Mouse (Mus musculus) forebrain, embryonic 16.5 days (tissue): ENCODE measurements at regions not wholly inside any gene's neighbourhood (a gene's known extent, or its start where the extent isn't known, plus 50 kb on each side); places are given as distances from the start of the nearest gene placed in this dataset.

Experiments used
- ATAC-seq: fragments of 200-750 bp; cut with Nextera tagmentation; 2 replicates; pipeline ENCODE4 v1.8.0; 2017; ENCODE audit warnings: mild to moderate bottlenecking, moderate library complexity
- H3K27ac ChIP-seq: fragments of 300-500 bp; sonication (generic); 2 replicates; pipeline ENCODE4 v1.5.1; 2014; ENCODE audit warnings: low read length, control low read depth
- H3K27me3 ChIP-seq: fragments of 300-500 bp; sonication (generic); replicated peaks from 2 replicates; pipeline ENCODE4 v1.6.1; 2014; ENCODE audit warnings: low read length; ENCODE audit not compliant: control insufficient read depth, insufficient read depth
- H3K36me3 ChIP-seq: fragments of 300-500 bp; sonication (generic); 2 replicates; pipeline ENCODE4 v1.6.1; 2014; ENCODE audit not compliant: control insufficient read depth, insufficient read depth
- H3K4me1 ChIP-seq: fragments of 300-500 bp; sonication (generic); replicated peaks from 2 replicates; pipeline ENCODE4 v1.6.1; 2014; ENCODE audit warnings: low read length; ENCODE audit not compliant: control insufficient read depth, insufficient read depth
- H3K4me2 ChIP-seq: fragments of 300-500 bp; sonication (generic); 2 replicates; pipeline ENCODE4 v1.6.1; 2014; ENCODE audit warnings: mild to moderate bottlenecking, low read length, control low read depth
- H3K4me3 ChIP-seq: fragments of 300-500 bp; sonication (generic); replicated peaks from 2 replicates; pipeline ENCODE4 v1.5.1; 2014; ENCODE audit warnings: mild to moderate bottlenecking, low read length, control low read depth
- H3K9ac ChIP-seq: fragments of 300-500 bp; sonication (generic); replicated peaks from 2 replicates; pipeline ENCODE4 v1.6.1; 2014; ENCODE audit warnings: low read depth, low read length, control low read depth
- H3K9me3 ChIP-seq: fragments of 300-500 bp; sonication (generic); 2 replicates; pipeline ENCODE4 v1.6.1; 2016; ENCODE audit warnings: low read length; ENCODE audit not compliant: control insufficient read depth
- WGBS: fragments of 180-500 bp; shearing (Covaris S2); extraction: QIAGEN DNeasy Blood & Tissue Kit; methylation state at CpG from one replicate; pipeline ENCODE4 v1.1.7; 2014; 5-methylcytosine and 5-hydroxymethylcytosine counted together

DNA sequence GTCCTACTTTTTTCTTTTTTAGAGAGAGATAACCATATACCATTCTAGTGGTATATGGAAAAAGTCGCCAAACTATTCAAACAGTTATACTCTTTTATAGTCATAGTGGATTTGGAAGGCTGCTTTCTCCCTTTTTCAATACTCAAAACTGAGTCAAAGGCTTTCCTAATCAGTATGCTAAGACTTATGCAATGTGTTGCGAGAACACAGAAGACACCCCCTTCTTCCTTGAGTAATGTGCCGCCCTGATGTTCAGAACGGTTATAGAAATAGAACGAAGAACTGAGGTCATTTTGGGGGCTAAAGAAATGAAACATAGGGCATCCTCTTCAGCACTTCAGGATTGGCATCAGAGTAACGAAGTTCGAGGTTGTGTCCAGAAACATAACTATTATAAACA, 192.7 kb downstream of the Gm11146 start:
- Histone ChIP-seq H3K9ac (no peak overlapping the region), H3K27ac (no peak overlapping the region), H3K36me3 (no peaks in the 10 kb centered on the region), H3K4me3 (no peak overlapping the region), H3K27me3 (no peaks in the 10 kb centered on the region), H3K4me1 (peaks cover 13% of the 10 kb centered on the region), H3K4me2 (no peak overlapping the region), H3K9me3 (no peaks in the 10 kb centered on the region)
- WGBS, result 65% methylated on average over 7 of the region's 7 CpGs
- no peak for ATAC-seq

GRCm38 (mm10) chr16:77406999-77407398, 194.9 kb downstream of the Gm11146 start:
- Histone ChIP-seq H3K4me1 (peaks cover 27% of the 10 kb centered on the region), H3K9me3 (no peaks in the 10 kb centered on the region), H3K27ac (no peak overlapping the region), H3K36me3 (no peaks in the 10 kb centered on the region), H3K9ac (no peak overlapping the region), H3K4me2 (no peak overlapping the region), H3K4me3 (no peak overlapping the region), H3K27me3 (no peaks in the 10 kb centered on the region)
- no peak for ATAC-seq
- 61% methylated on average over 5 of the region's 5 CpGs for WGBS

DNA sequence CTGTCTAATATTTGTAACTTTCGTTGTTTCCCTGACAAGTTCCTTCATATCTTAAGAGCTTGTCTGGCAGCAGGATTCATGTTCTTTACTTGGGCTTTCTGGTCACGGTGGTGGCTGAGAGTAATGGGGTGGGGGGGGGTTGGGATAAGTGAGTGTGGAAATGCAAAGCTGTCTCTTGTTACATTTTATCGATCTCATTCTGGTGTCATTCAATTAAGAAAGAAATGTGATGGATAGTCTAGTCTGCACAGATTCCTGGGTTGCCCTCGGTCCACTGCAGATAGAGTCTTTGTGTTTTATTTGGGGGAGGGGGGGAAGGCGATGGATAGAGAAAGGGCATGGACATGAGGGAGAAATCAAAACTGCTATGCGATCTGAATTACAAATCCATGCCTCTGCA, 196.0 kb downstream of the Gm11146 start:
- no peak overlapping the region for H3K9ac ChIP-seq
- no peaks in the 10 kb centered on the region for H3K36me3 ChIP-seq
- H3K4me2 ChIP-seq, result peak overlapping the region; percentile 34
- H3K4me3 ChIP-seq, result no peak overlapping the region
- ATAC-seq, result 0 out of 2 replicates have a peak, but pooled peaks have one; percentile 29
- H3K27ac ChIP-seq, result peak overlapping the region; percentile 33; the same call in 1 of the 2 replicates
- WGBS, result 51% methylated on average over 6 of the region's 6 CpGs
- H3K9me3 ChIP-seq, result no peaks in the 10 kb centered on the region
- H3K4me1 ChIP-seq, result peaks cover 31% of the 10 kb centered on the region
- H3K27me3 ChIP-seq, result no peaks in the 10 kb centered on the region

GRCm38 (mm10) chr16:77405181-77405818, 196.6 kb downstream of the Gm11146 start:
- 0 out of 2 replicates have a peak, but pooled peaks have one; percentile 22 for ATAC-seq
- Histone ChIP-seq H3K4me1 (peaks cover 36% of the 10 kb centered on the region), H3K36me3 (no peaks in the 10 kb centered on the region), H3K4me2 (no peak overlapping the region), H3K27ac (no peak overlapping the region; the same call in 1 of the 2 replicates), H3K27me3 (no peaks in the 10 kb centered on the region), H3K9me3 (no peaks in the 10 kb centered on the region), H3K4me3 (no peak overlapping the region), H3K9ac (no peak overlapping the region)
- WGBS, result 45% methylated on average over 8 of the region's 8 CpGs

- no peak overlapping the region for H3K9ac ChIP-seq
- 13% methylated on average over 7 of the region's 7 CpGs for WGBS
- peak overlapping the region; percentile 34 for H3K4me2 ChIP-seq
- H3K27ac ChIP-seq, result 0 out of 2 replicates have a peak overlapping the region, but pooled peaks have one; percentile 4
- H3K27me3 ChIP-seq, result no peaks in the 10 kb centered on the region
- no peaks in the 10 kb centered on the region for H3K9me3 ChIP-seq
- no peak overlapping the region for H3K4me3 ChIP-seq
- H3K36me3 ChIP-seq, result no peaks in the 10 kb centered on the region
- peaks cover 43% of the 10 kb centered on the region for H3K4me1 ChIP-seq
- ATAC-seq, result no peak
Measured at GRCm38 (mm10) chr16:77402711-77403280, 199.1 kb downstream of the Gm11146 start.

GRCm38 (mm10) chr16:77401185-77401943, 200.5 kb downstream of the Gm11146 start:
- Histone ChIP-seq H3K36me3 (no peaks in the 10 kb centered on the region), H3K4me1 (peaks cover 43% of the 10 kb centered on the region), H3K27ac (peak overlapping the region; percentile 80), H3K9me3 (no peaks in the 10 kb centered on the region), H3K4me2 (peak overlapping the region; percentile 65), H3K27me3 (no peaks in the 10 kb centered on the region), H3K4me3 (no peak overlapping the region), H3K9ac (peak overlapping the region; percentile 52; the same call in 1 of the 2 replicates)
- ATAC-seq, result no peak
- 8% methylated on average over 4 of the region's 4 CpGs for WGBS

GRCm38 (mm10) chr16:77400276-77400891, 201.5 kb downstream of the Gm11146 start:
- WGBS, result 1% methylated on average over 13 of the region's 13 CpGs
- peaks cover 36% of the 10 kb centered on the region for H3K4me1 ChIP-seq
- H3K4me3 ChIP-seq, result peak overlapping the region; percentile 39

DNA sequence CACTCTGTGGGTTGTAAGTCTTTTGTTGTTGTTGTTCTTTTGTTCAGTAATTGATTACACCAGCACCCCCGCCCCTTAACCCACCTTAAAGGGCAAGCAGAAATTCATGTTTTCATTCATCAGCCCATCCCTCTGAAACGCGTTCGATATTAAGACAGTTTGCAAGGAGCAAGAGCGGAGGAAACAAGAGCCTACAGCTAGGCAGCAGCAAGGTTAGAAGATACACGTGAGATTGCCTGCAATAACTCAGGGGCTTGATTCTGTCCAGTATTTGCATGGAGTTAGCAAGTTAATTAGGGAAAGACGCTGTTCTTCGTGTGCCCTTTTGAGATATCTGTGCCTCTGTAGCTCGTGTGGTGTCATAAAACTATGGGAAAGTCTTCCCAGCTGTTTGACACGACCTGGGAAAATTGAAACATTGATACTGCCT, 202.0 kb downstream of the Gm11146 start:
- under 1% methylated on average over 10 of the region's 10 CpGs for WGBS
- Histone ChIP-seq H3K27ac (peak overlapping the region; percentile 80), H3K4me1 (peaks cover 33% of the 10 kb centered on the region), H3K36me3 (no peaks in the 10 kb centered on the region), H3K27me3 (no peaks in the 10 kb centered on the region), H3K4me2 (peak overlapping the region; percentile 65), H3K4me3 (peak overlapping the region; percentile 39), H3K9me3 (no peaks in the 10 kb centered on the region), H3K9ac (peak overlapping the region; percentile 52)
- ATAC-seq, result peak; percentile 19; the same call in 1 of the 2 replicates

More at GRCm38 (mm10) chr16:77400276-77400891, 201.5 kb downstream of the Gm11146 start:
- peak overlapping the region; percentile 52 for H3K9ac ChIP-seq
- H3K27ac ChIP-seq, result peak overlapping the region; percentile 80
- no peaks in the 10 kb centered on the region for H3K9me3 ChIP-seq
- H3K4me2 ChIP-seq, result peak overlapping the region; percentile 65
- ATAC-seq, result peak; percentile 79
- H3K27me3 ChIP-seq, result no peaks in the 10 kb centered on the region
- no peaks in the 10 kb centered on the region for H3K36me3 ChIP-seq
